In genomic region chr5:45856876-45857253, GRCm38 (mm10) we compare ENCODE assay signal across 8 mouse cellular contexts. TPM values are rescaled to one million over a fixed set of nuclear protein-coding genes. Genes with fewer than 3 reads are reported as not detected.
DNase-seq lines count a peak whose midpoint lies in the region; ATAC-seq and TF ChIP-seq lines count a peak whose summit lies in the region.

No protein-coding gene starts in this region.

- no peaks in the 10 kb centered on the region for H3K36me3 ChIP-seq in liver, adult 2 months (ENCODE audit: control insufficient read depth, insufficient read depth, low read length)
- H3K36me3 ChIP-seq in embryonic facial prominence, embryonic 12.5 days: no peaks in the 10 kb centered on the region
- no peaks in the 10 kb centered on the region for H3K36me3 ChIP-seq in hindbrain, embryonic 14.5 days (replicated peaks; ENCODE audit: control insufficient read depth, insufficient read depth)
- H3K36me3 ChIP-seq in midbrain, embryonic 13.5 days: no peaks in the 10 kb centered on the region

- peaks cover 2% of the 10 kb centered on the region; the same call in 1 of the 2 replicates for H3K4me1 ChIP-seq in liver, adult 2 months (ENCODE audit: control insufficient read depth, insufficient read depth, low read length)
- H3K4me1 ChIP-seq in embryonic facial prominence, embryonic 12.5 days: peaks cover 5% of the 10 kb centered on the region; the same call in 1 of the 2 replicates
- H3K4me1 ChIP-seq in hindbrain, embryonic 14.5 days (replicated peaks; ENCODE audit: control insufficient read depth, insufficient read depth, low read length): peaks cover 6% of the 10 kb centered on the region
- peaks cover 9% of the 10 kb centered on the region for H3K4me1 ChIP-seq in midbrain, embryonic 13.5 days (replicated peaks)

- under 1% methylated on average over 47 of the region's 56 CpGs for WGBS in liver, adult 2 months
- under 1% methylated on average over 25 of the region's 56 CpGs for WGBS in embryonic facial prominence, embryonic 12.5 days
- WGBS in hindbrain, embryonic 14.5 days: under 1% methylated on average over 54 of the region's 56 CpGs
- WGBS in midbrain, embryonic 13.5 days: under 1% methylated on average over 40 of the region's 56 CpGs

- no peaks in the 10 kb centered on the region; the same call in 1 of the 2 replicates for H3K79me2 ChIP-seq in liver, adult 2 months (ENCODE audit: control insufficient read depth, insufficient read depth, low read length)

- no peak for DNase-seq in liver, adult 2 months (ENCODE audit: extremely low read depth, low read depth, low spot score)
- no peak for DNase-seq in liver
- no peak for DNase-seq in hindbrain, embryonic 14.5 days (ENCODE audit: low spot score)
- no peak for DNase-seq in yolk sac, embryonic 10.5 days (ENCODE audit: low spot score)
- DNase-seq in T-cell, adult 2 months (ENCODE audit: low spot score): no peak
- no peak for DNase-seq in adrenal gland, adult (ENCODE audit: inconsistent age in 2 of 2, low spot score in 1 of 2)

- H3K27ac ChIP-seq in liver, adult 2 months (replicated peaks; ENCODE audit: insufficient read depth, low read depth, low read length): peak overlapping the region; percentile 85
- H3K27ac ChIP-seq in embryonic facial prominence, embryonic 12.5 days: peak overlapping the region; percentile 97
- peak overlapping the region; percentile 99 for H3K27ac ChIP-seq in hindbrain, embryonic 14.5 days
- peak overlapping the region; percentile 98 for H3K27ac ChIP-seq in midbrain, embryonic 13.5 days

- peak overlapping the region; percentile 82 for H3K4me2 ChIP-seq in embryonic facial prominence, embryonic 12.5 days (replicated peaks)
- peak overlapping the region; percentile 73 for H3K4me2 ChIP-seq in hindbrain, embryonic 14.5 days (replicated peaks)
- H3K4me2 ChIP-seq in midbrain, embryonic 13.5 days (replicated peaks): peak overlapping the region; percentile 71

- peak overlapping the region; percentile 97 for H3K9ac ChIP-seq in liver, adult 2 months (ENCODE audit: low read depth, low read length)
- peak overlapping the region; percentile 95 for H3K9ac ChIP-seq in embryonic facial prominence, embryonic 12.5 days
- H3K9ac ChIP-seq in hindbrain, embryonic 14.5 days: peak overlapping the region; percentile 91
- peak overlapping the region; percentile 97 for H3K9ac ChIP-seq in midbrain, embryonic 13.5 days (replicated peaks)

- no peak for TF ChIP-seq CTCF in liver, adult 2 months (IDR thresholded peaks at IDR 0.05; ENCODE audit: low read depth, low read length)

- no peaks in the 10 kb centered on the region for H3K27me3 ChIP-seq in liver, adult 2 months (ENCODE audit: control insufficient read depth, insufficient read depth, low read length)
- H3K27me3 ChIP-seq in embryonic facial prominence, embryonic 12.5 days: no peaks in the 10 kb centered on the region
- H3K27me3 ChIP-seq in hindbrain, embryonic 14.5 days (ENCODE audit: control insufficient read depth, insufficient read depth, low read length): no peaks in the 10 kb centered on the region
- peaks cover 7% of the 10 kb centered on the region for H3K27me3 ChIP-seq in midbrain, embryonic 13.5 days

- peak overlapping the region; percentile 87 for H3K4me3 ChIP-seq in liver, adult 2 months (ENCODE audit: insufficient read depth, low read depth, low read length)
- H3K4me3 ChIP-seq in embryonic facial prominence, embryonic 12.5 days: peak overlapping the region; percentile 97
- peak overlapping the region; percentile 85 for H3K4me3 ChIP-seq in hindbrain, embryonic 14.5 days (replicated peaks; ENCODE audit: low read length)
- H3K4me3 ChIP-seq in midbrain, embryonic 13.5 days (replicated peaks): peak overlapping the region; percentile 84

- no peaks in the 10 kb centered on the region for H3K9me3 ChIP-seq in embryonic facial prominence, embryonic 12.5 days
- H3K9me3 ChIP-seq in hindbrain, embryonic 14.5 days (ENCODE audit: control insufficient read depth, low read length): no peaks in the 10 kb centered on the region
- H3K9me3 ChIP-seq in midbrain, embryonic 13.5 days: no peaks in the 10 kb centered on the region

- peak; percentile 29 for ATAC-seq in embryonic facial prominence, embryonic 12.5 days (ENCODE audit: insufficient number of reproducible peaks, insufficient read depth, low FRiP score, low TSS enrichment)
- ATAC-seq in hindbrain, embryonic 14.5 days (ENCODE audit: low FRiP score): peak; percentile 18
- peak; percentile 31 for ATAC-seq in midbrain, embryonic 13.5 days

- TF ChIP-seq POLR2A in liver, adult 2 months (IDR thresholded peaks at IDR 0.05; ENCODE audit: extremely low read depth, insufficient read depth, low read length): no peak

RNA-seq across cellular contexts. Expression of gene Lcorl, which starts 0.6 kb away (rescaled TPM):
- 11.5 TPM in 2 replicates for total RNA-seq in liver, adult 2 months (2014; rRNA removed)
- 1.7 and 4.3 TPM in 2 replicates for polyA plus RNA-seq in liver, adult 2 months (2012; rRNA removed)
- polyA plus RNA-seq in embryonic facial prominence, embryonic 12.5 days (2016; fragmentation: Nextera tagmentation; extraction: Ambion mirVana): 28.3 and 29.6 TPM in 2 replicates
- 62.9 and 63.6 TPM in 2 replicates for polyA plus RNA-seq in hindbrain, embryonic 14.5 days (2014; fragmentation: Nextera tagmentation; extraction: Ambion mirVana)
- polyA plus RNA-seq in midbrain, embryonic 13.5 days (2015; fragmentation: Nextera tagmentation; extraction: Ambion mirVana): 64.4 and 71.3 TPM in 2 replicates
